Mouse (Mus musculus) urinary bladder, adult 18-20 months (tissue): ENCODE measurements around the gene Napb.
A peak's percentile ranks its signal among the peaks of the same experiment; 100 is the strongest.
"Not testable (repeated sequence)": the region's sequence is repeated elsewhere in the genome, so short reads cannot be mapped to it uniquely, and the experiment has no call there.

Experiments used
- DNase-seq, 2 experiments: peaks; one replicate each; pipeline ENCODE4 v3.0.0; 2022; ENCODE audit warnings: low spot score in 2 of 2, mixed read lengths in 2 of 2

Napb gene

DNA sequence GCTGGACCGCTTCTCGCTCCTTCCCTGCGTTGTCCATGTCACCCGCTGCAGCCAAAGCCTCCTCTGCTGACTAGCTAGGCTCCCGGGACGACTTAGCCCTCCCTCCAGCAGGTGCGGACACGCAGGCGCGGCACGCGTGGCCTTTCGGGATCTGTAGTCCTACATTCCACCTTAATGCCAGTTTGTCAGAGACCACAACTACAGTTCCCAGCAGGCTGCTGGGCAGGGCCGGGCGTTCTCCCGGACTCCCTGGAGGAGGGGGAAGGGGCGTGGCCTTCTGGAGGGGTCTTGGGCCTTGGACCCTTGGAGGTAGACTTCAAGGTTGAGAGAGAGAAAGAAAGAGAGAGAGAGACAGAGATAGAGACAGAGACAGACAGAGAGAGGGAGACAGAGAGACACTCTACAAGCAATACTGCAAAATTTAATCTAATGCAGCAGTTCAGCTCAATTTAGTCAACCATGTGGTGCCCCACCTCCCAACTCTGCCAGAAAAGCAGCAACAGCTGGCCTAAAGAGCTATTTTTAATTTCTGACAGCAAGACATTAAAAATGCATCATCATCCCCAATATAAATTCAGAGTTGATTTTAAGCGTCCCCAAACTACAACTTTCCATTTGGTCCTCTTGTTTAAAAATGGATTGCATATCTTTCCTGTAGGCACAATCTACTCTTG is at the start of gene Napb:
Napb (minus strand) TSS at position 141 of the 674 bp plus-strand sequence.
- peak; percentile 92 to 95 for DNase-seq

DNA sequence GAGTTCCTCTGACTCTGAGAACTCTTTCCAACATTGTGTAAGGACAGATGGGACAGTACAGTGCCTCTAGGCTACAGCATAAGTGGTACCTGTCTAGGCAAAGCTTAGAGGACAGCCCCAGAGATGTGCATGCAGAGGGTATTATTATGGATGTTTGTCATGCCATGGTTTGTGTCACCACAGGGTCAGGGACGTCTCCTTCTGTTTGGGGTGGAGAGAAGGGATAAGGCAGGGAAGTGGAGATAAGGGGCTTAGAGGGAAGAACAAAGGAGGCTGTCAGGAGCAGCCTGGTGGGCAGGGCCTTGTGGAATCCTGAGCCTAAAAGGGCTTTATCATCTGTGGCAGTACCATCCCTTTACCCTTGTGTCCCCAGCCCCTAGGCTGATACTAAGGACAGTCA is 49.4 kb upstream of the Napb start, which contains the start of gene 8030411F24Rik:
8030411F24Rik (plus strand) TSS at position 301 of the 400 bp plus-strand sequence.
- DNase-seq = no peak

DNA sequence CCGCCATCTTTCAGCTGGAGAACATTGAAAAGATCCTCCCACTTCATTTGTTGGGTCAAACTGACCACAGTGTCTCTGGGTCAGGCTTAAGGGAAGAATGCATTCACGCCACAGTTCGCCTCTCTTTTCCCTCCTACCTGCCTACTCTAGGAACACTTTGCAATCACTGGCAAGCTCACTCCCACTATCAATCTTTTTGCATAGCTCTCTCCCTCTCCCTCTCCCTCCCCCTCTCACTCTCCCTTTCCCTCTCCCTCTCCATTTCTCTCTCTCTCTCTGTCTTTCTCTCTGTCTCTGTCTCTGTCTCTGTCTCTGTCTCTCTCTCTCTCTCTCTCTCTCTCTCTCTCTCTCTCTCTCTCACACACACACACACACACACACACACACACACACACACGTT is 39.1 kb upstream of the Napb start, which contains the start of gene Cst11:
Cst11 (minus strand) TSS at position 101 of the 400 bp plus-strand sequence.
- DNase-seq = not testable (repeated sequence)

DNA sequence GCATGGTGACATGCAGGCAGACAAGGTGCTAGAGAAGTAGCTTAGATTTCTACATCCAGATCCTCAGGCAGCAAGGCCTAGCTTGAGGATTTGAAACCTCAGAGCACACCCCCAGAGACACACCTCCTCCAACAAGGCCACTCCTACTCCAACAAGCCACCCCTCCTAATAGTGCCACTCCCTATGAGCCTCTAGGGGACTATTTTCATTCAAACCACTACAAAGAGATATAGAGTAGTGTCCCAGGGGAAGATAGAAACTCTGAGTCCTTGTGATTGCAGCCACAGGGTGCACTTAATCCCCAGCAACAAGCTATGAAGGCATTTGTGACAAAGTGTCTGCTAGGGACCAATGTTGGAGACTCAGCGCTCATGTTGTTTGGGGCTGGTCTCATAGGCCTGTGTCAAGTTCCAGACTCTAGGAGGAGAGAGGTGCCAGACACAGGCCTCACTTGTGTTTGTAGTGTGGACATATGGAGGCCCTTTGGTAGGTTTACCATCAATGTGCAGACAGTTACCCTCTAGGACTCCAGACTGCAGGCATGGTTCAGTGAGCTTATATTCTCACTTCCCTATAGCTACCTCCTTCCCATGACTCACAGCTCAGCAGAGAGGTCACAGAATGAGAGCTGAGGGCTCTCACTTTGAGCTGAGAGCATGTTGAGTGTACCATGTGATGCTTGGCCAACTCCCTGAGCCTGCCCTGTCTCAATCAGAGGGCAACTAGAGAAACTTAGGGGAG is 31.6 kb upstream of the Napb start:
- no peak for DNase-seq

DNA sequence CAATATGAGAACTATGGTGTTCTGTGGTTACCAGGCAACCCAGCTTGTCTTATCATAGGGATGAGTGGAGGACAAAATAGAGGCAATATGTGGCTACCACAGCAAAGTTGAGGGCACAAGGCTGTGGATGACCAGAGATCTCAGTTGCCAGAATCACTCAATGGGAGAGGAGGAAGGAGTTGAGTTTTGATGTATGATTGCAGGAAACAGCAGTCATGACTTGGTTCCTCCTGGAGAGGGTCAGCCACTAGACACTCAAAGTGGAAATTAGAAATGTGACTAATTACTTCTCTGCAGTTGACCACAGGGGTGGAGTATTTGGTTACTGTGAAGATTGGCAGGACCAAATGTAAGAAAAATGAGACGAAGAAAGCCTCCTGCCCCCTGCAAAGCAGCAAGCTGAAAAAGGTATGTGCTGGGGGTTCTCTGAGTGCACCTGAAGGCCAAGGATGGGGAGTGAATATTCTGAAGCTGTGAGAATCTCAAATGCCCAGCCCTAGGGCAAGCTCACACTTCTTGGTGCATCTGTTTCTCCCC is 22.1 kb upstream of the Napb start:
- no peak for DNase-seq

DNA sequence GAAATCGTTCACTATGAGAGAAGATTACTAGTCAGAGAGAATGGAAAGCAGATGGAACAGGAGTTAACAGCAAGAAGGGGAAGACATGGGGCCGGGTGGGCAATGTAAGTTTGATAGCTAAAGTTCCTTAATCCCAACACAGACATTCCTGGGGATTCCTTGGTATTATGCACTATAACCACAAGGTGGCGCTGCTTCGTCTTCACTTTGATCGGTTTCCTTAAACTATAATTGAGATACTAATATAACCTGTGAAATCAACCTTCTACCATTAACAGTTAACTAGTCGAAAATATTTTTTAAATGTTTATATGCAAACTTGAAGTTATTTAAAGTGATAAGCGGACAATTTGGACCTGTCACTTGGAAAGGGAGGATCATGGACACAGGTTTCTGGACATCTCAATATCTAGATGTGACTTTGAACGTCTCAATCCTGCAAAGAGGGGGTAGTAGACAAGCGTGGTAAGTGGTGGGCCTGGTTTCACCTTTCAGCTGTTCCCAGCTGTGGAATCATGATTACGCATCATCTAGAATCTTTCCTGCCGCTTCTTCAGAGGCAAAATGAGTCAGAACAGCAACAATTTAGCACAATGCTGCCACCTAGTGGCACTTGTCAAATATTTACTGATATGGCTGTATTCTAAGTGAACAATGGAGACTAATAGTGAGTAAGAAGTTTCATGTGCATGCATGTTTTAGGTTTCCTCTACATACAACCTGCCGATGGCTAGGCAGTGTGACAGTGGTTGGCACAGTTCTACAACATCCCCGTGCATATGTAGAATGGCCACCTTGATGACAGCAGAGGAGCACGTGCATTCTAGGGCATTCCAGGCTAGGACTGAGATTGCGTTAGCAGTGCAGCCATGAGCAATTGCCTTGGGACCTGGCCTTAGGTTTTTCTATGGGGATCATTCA is 19.9 kb upstream of the Napb start:
- DNase-seq = peak; percentile 35 to 40

DNA sequence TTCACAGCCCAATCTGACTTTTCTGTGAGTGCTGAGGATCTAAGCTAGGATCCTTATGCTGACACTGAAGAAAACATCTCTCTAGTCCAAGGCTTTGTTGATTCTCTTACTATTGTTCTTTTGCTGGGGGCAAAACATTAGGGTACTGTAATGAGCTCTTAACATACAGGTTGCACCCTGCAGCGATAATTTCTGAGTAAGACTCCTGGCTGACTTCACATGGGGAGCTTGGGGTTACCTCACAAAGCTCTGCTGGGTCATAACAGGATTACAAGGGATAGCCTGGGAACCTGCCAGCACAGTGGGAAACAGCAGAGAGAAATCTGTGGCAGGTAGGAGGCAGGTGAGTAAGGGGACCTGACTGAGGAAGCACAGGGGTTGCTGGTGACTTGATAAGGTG is 17.8 kb upstream of the Napb start, which contains the start of gene Cstl1:
Cstl1 (plus strand) TSS at position 301 of the 400 bp plus-strand sequence.
- DNase-seq = no peak

DNA sequence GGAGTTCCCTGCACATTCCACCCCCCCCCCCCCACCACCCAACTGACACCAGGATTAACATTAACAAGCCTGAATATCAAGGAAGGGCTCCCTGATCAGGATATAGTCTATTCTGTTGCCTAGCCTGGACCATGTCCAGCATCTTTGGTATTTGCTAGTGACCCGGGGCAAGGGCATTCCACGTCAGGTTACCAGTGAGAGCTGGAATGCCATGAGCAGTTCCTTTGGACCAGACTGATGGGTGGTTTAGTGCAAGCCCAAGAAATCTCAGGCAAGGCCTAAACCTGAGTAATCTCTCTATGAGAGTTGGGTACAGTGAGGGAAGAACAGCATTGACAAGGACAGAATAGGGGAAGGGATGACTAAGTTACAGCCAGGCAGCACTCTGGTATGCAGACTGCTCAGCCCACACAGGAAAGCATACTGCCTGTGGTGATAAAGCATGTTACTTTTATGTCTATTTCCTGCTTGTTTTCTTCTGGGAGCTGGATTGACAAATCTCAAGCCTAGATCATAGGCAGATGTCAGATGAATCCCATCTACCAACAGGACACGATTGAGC is 11.7 kb upstream of the Napb start:
- DNase-seq = no peak

DNA sequence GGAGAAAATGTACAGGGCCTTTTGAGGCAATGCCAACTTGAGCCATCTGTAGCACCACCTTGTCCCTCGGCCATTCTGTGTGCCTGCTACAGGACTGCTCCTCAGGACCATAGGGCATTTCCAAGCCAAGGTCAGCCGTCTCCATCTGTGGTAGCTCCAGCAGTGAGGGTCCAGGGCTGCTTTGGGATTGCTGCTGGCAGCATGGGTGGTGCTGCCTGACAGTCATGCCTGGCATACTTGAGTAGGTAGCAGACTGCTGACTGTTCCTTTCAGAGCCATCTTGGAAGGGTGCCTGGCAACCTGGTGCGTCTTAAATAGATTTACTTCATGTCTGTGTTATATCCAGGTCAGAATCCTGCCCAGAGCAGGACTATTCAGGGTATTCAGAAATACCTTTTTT is 10.7 kb upstream of the Napb start:
- no peak for DNase-seq

DNA sequence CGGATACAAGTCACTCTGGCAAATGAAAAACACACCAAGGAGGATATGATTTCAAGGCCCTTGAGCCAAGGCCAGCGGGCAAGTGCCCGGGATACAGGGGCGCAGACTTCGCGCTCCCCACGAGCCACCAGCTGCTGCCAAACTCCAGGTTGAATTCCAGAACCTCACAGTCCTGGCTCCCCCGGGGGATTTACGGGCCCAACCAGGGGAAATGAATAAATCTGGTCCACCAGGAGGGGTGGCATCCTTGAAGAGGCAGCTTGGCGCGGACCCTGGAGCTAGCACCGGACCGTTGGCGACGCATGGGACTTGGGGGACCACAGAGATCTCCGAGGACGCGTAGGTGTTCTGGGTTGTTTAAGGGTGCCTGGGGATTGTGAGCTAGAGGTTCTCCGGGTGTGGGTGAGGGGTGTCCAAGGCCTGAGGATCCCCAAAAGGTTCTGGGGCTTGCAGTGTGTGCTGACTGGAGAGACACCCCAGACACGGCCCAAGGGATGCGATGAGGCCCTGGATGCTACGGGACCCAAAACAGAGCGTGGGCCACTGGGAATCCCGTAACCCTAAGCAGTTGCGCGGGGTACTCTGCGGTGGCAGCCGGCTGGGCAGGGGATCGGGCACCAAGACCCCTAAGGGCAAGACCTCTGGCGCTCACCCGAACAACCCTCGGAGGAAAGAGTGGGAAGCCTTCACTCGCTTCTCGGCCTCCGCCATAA is 497 bp downstream of the Napb start:
- DNase-seq = peak; percentile 2 to 16

DNA sequence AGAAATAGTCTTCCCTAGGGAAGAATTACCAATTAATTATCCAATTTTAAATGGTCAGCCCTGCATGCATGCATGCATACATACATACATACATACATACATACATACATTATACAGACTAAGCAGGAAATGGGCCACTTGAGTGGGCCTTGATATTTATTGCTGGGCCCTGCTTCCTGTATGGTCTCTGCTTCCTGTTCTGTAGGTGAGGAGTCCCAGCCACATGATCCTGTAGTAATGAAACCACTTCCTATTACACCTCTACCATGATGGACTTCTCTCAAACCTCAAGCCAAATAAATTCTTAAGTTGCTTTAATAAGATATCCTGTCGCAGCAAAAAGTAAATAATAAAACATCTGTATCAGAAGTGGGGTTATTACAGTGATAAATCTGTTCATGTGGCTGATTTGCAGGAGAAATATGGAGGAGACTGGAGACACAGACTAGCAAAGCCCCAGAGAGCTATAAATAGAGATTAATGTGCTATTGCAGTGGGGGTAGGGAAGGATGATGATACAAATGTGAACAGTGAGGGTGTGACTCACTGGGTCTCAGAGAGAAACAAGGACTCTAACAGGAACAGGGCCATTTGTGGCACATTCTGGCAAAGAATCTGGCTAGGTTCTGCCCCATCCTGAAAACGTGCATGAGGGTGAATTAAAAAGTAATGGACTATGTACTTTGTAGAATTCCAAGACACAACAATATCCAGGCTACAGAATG is 12.8 kb downstream of the Napb start:
- no peak for DNase-seq

DNA sequence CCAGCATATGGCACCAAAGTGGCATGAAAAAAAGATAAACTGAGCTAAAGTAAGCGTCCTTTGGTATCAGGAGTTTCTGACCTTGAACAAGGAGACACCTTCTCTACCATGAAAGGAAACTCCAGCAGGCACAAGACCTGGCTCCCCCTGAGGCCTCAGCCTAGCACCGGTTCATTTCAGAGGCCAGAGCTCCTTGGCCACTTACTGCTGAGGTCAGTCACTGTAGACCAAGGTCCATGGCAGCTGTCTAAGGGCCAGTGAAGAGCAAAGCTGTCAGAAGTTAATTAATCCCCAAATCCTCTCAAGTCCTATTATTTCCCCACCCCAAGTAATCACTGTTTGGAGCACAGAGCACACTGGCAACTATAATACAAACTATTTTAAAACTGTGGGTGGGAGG is 15.2 kb downstream of the Napb start:
- DNase-seq = no peak

DNA sequence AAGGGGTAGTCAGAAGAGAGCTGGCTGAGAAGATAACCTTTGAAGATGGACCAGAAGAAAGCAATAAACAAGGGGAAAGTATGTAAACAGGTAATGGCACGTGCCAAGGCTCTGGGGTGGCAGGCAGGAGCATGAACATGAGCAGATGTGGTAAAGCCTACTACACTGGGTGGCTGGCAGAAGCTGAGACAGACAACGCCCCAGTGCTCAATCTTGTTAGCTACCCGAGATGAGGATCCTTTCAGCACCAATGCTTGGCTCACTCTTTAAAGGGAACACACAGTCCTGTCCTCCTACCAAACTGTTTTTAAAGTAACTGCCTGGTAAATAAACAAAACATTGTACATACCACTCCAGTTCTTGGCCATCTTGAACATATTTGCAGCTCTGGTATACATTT is 19.9 kb downstream of the Napb start:
- no peak for DNase-seq

DNA sequence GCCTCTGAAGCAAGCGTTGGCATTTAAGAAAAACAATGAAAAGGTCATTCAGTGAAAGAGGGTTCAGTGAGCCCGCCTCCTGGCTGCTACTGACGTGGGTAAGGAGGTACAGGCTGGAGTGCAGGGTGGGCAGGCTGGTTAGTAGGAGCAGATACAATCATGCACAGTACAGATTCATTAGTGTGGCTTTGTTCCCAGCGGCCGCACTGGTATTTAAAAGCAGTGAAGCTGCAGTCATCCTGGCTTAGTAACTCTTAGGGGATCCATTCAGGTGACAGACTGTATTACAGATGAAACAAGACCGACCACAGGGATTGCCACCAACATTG is 25.1 kb downstream of the Napb start:
- no peak for DNase-seq

DNA sequence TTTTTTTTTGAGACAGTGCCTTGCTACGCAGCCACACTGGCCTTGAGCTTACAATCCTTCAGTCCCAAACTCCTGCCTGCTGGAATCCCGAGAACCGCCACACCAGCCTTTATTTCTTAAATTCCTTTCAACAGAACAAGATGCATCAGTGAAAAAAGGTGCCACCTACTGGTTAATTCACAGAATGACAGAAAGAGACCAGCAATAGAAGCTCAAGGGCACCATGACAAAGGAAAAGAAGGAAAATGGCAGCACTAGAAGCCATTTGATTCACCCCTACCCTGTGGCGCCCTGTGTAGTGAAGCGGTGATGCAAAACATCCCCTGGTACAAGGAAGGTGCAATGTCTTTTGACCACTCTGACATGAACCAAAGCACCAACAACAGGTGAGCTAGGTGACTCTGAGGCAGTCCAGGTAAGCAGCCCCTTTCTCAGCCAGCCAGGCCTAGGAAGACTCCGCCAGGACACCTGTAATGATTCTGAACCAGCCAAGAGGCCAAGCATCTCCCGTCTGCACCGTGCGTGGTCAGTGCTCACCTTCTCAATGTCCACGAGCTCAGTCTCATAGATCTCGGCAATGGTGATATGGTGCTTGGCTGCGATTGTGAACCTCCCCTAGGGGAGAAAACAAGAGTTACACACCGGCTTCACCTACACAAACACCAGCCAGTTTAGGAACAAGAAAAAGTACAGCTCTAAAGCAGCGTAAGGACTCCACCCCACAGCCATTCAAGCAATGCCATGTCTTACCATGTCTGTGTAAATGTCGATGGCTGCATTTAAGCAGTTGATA is 25.7 kb downstream of the Napb start:
- DNase-seq = no peak

DNA sequence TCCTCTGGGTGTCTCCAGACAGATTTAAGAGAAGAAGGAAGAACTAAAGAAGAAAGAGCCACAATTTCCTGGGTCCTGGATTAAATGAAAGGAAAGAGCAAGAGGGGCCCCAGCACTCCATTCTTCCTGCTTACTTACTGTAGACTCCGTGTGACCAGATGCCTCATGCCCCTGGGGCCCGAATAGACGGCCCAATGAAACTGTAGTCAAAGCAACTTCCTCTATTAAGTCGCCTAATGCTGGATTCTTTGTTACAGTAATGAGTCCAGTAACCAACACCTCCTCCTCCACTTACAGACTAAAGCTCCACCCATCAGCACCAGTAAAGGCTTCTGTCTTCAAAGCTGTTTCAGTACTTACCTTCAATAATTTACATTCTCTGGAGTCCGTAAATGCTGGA is 33.7 kb downstream of the Napb start:
- DNase-seq = no peak

DNA sequence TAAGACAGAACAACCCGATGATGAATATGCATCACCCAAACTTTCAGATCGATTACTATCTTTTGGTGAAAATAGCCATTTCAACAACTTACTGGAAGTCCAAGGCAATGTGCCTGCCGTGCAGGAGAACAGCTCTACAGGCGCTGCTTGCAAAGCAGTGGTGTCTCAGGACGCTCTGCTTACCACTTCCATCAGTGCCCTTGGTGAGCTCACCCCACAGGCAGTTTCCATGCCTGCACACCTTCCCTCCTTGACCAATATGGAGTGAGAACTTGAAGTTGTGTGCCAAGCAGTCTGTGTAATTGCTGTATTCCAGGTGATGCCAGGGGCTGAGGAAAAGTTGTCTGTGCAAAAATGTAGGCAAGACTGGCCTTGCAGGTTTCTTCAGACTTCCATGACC is 41.5 kb downstream of the Napb start:
- DNase-seq = no peak

DNA sequence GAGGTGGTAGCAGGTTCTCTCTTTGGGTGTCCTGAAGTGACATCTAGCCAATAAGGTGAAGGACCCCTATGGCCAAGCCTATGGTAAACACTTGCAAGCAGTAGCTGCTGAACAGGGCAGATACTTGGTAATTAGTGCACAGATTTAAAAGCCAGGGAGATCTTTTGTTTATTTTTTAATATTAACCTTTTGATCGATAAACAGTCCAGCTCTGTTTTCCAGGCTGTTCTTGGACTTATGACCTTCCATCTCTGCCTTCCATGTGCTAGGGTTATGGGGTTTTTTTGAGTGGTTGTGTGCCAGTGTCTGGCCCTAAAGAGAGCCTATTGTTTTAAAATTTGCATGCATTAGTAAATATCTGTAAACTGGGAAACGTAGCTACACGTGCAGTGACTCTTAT is 42.0 kb downstream of the Napb start:
- DNase-seq = no peak

DNA sequence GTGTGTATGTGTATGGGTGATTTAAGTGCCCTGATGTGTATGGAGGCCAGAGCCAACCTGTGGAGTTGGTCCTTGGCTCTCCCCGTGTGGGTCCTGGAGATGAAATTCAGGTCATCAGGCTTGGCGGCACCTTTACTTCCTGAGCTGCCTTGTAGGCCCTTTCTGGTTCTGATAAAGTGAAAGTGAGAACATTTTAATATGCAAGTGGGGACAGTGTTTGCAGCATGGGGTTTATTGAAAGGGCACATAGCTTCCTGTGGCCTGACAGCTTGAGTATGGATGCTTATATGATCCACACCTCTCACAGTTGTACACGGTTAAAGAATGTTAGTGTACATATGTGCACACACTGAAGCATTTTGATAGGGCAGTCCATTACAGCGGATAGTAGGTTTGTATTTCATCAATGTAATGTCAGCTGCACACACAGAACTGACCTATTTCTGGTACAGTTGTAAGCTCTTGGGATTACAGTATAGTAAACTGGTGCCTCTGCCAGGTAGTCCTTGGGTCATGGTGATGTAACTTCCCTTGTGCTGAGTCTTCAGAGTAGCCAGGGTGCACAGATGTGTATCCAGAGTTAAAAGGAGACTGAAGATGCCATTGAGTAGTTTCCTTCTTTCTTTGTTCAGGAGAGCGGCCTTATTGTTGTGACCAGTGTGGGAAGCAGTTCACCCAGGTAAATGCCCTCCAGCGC is 42.7 kb downstream of the Napb start:
- DNase-seq = no peak
